Mouse (Mus musculus): ENCODE measurements around the gene Cenpt.

GRCm38 (mm10) chr8:105851651-105852143 lies 1.4 kb downstream of the Cenpt start:
- TF ChIP-seq CTCF (IDR thresholded peaks at IDR 0.05; ENCODE audit: control insufficient read depth, insufficient read depth, insufficient read length): no peak
- TF ChIP-seq USF1 (IDR thresholded peaks at IDR 0.05; ENCODE audit: low read depth): no peak
- TF ChIP-seq CEBPB (IDR thresholded peaks at IDR 0.05; ENCODE audit: low read depth): no peak
- peak; percentile 49 for TF ChIP-seq MAX (IDR thresholded peaks at IDR 0.05)
- no peak for TF ChIP-seq FOSL1 (IDR thresholded peaks at IDR 0.05; ENCODE audit: insufficient read depth, low read length, poor library complexity, severe bottlenecking)
- TF ChIP-seq MYOD1 (IDR thresholded peaks at IDR 0.05; ENCODE audit: control insufficient read depth, insufficient read length, low read depth): no peak
- TF ChIP-seq MYOG (IDR thresholded peaks at IDR 0.05; ENCODE audit: control insufficient read depth, extremely low read depth, insufficient read length): no peak
